In the genomic region with DNA sequence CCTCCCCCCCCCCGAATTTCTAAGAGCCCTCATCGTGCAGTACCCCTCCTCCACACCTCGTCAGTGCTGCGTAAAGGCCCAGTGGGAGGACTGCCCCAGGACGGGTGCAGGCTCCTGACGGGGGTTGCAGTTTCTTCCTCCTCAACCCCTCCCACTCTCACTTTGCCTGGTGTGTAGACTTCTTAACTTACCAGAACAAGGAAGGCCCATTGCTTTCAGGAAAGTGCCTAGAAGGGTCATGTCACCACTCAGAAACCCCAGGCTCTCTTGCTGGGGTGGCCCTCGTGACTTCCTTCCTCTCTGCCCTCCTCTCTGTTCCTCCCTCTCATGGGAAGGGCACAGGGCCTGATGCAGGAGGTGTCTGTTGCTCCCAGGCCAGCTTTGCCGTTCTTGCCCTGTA, we compare ENCODE assay signal across 8 mouse cellular contexts. TPM values are rescaled to one million over a fixed set of nuclear protein-coding genes. Genes with fewer than 3 reads are reported as not detected.
DNase-seq lines count a peak whose midpoint lies in the region; ATAC-seq lines count a peak whose summit lies in the region.

No protein-coding gene starts in this region.

- no peak overlapping the region for H3K9ac ChIP-seq in kidney, embryonic 15.5 days
- H3K9ac ChIP-seq in limb, embryonic 11.5 days (ENCODE audit: low read length): no peak overlapping the region
- no peak overlapping the region for H3K9ac ChIP-seq in intestine, embryonic 15.5 days

- no peak for ATAC-seq in kidney, embryonic 15.5 days (replicated peaks; ENCODE audit: low FRiP score)
- ATAC-seq in common myeloid progenitor, adult 5-6 weeks (replicated peaks; ENCODE audit: low read depth, poor library complexity, severe bottlenecking): peak; percentile 86
- no peak for ATAC-seq in limb, embryonic 11.5 days (ENCODE audit: insufficient number of reproducible peaks, low FRiP score, low TSS enrichment, low read depth)
- peak; percentile 78 for ATAC-seq in monocyte, adult 5-6 weeks (replicated peaks; ENCODE audit: insufficient number of reproducible peaks, low FRiP score, low TSS enrichment, poor library complexity, severe bottlenecking)
- ATAC-seq in intestine, embryonic 15.5 days: no peak

- no peak overlapping the region for H3K4me3 ChIP-seq in kidney, embryonic 15.5 days (replicated peaks)
- 0 out of 2 replicates have a peak overlapping the region, but pooled peaks have one; percentile 8 for H3K4me3 ChIP-seq in limb, embryonic 11.5 days (ENCODE audit: low read depth, low read length)
- no peak overlapping the region for H3K4me3 ChIP-seq in intestine, embryonic 15.5 days (replicated peaks)

- H3K27ac ChIP-seq in kidney, embryonic 15.5 days: no peak overlapping the region
- peak overlapping the region; percentile 12; the same call in 1 of the 2 replicates for H3K27ac ChIP-seq in limb, embryonic 11.5 days (replicated peaks; ENCODE audit: low read depth, low read length)
- H3K27ac ChIP-seq in intestine, embryonic 15.5 days: no peak overlapping the region

- peaks cover 84% of the 10 kb centered on the region for H3K4me1 ChIP-seq in kidney, embryonic 15.5 days
- H3K4me1 ChIP-seq in limb, embryonic 11.5 days (ENCODE audit: control insufficient read depth, insufficient read depth, low read length): peaks cover 48% of the 10 kb centered on the region
- peaks cover 47% of the 10 kb centered on the region for H3K4me1 ChIP-seq in intestine, embryonic 15.5 days (replicated peaks)

- H3K27me3 ChIP-seq in kidney, embryonic 15.5 days: peaks cover 8% of the 10 kb centered on the region; the same call in 1 of the 2 replicates
- H3K27me3 ChIP-seq in limb, embryonic 11.5 days (ENCODE audit: control insufficient read depth, insufficient read depth, low read length): no peaks in the 10 kb centered on the region; the same call in 1 of the 2 replicates
- no peaks in the 10 kb centered on the region for H3K27me3 ChIP-seq in intestine, embryonic 15.5 days (replicated peaks)

- 32% methylated on average over 8 of the region's 8 CpGs for WGBS in kidney, embryonic 15.5 days
- WGBS in limb, embryonic 11.5 days: 9% methylated on average over 8 of the region's 8 CpGs
- WGBS in intestine, embryonic 15.5 days: 41% methylated on average over 8 of the region's 8 CpGs

- H3K4me2 ChIP-seq in kidney, embryonic 15.5 days: 0 out of 2 replicates have a peak overlapping the region, but pooled peaks have one; percentile 2
- peak overlapping the region; percentile 35 for H3K4me2 ChIP-seq in limb, embryonic 11.5 days (ENCODE audit: low read depth, severe bottlenecking)
- no peak overlapping the region for H3K4me2 ChIP-seq in intestine, embryonic 15.5 days (replicated peaks)

- DNase-seq in kidney, adult 18-20 months: no peak
- no peak for DNase-seq in limb, embryonic 11.5 days (ENCODE audit: low spot score)
- DNase-seq in cerebellum, adult 9-10 months: no peak
- no peak for DNase-seq in kidney, postnatal 14 days

- no peaks in the 10 kb centered on the region for H3K9me3 ChIP-seq in kidney, embryonic 15.5 days (replicated peaks)
- H3K9me3 ChIP-seq in limb, embryonic 11.5 days (ENCODE audit: control insufficient read depth, low read length): no peaks in the 10 kb centered on the region
- H3K9me3 ChIP-seq in intestine, embryonic 15.5 days: no peaks in the 10 kb centered on the region

- H3K36me3 ChIP-seq in kidney, embryonic 15.5 days: peaks cover 55% of the 10 kb centered on the region
- peaks cover 16% of the 10 kb centered on the region for H3K36me3 ChIP-seq in limb, embryonic 11.5 days (ENCODE audit: control insufficient read depth, insufficient read depth, low read length)
- H3K36me3 ChIP-seq in intestine, embryonic 15.5 days: 0 out of 2 replicates have a peak, but pooled peaks cover 14% of the 10 kb centered on the region

RNA-seq across cellular contexts. Expression of gene Tle3, which starts 13.6 kb away (rescaled TPM):
- polyA plus RNA-seq in kidney, embryonic 15.5 days (2015; fragmentation: Nextera tagmentation; extraction: Ambion mirVana): 26.1 and 30.9 TPM in 2 replicates
- total RNA-seq in common myeloid progenitor, adult 5-6 weeks (2017): 42.9 and 67.2 TPM in 2 replicates
- 42.8 and 43.4 TPM in 2 replicates for polyA plus RNA-seq in limb, embryonic 11.5 days (2014; fragmentation: Nextera tagmentation; extraction: Ambion mirVana)
- total RNA-seq in monocyte, adult 5-6 weeks (2017): 96.0 to 177 TPM (median 119 TPM) in 3 replicates
- 18.6 and 20.3 TPM in 2 replicates for polyA plus RNA-seq in intestine, embryonic 15.5 days (2015; fragmentation: Nextera tagmentation; extraction: Ambion mirVana)

Comparison
In these comparisons a context has a peak if more than half of its experiments do, and no peak if none do; other contexts are left out.
1. ATAC-seq: peak in common myeloid progenitor, adult 5-6 weeks (single experiment) and monocyte, adult 5-6 weeks (single experiment); none in kidney, embryonic 15.5 days (single experiment), limb, embryonic 11.5 days (single experiment) and intestine, embryonic 15.5 days (single experiment).